Mouse (Mus musculus): ENCODE measurements around the gene Ackr4. TPM values are rescaled to one million over a fixed set of nuclear protein-coding genes. Genes with fewer than 3 reads are reported as not detected.

The Ackr4 gene
- total RNA-seq (2021) = under 1 TPM in 1 of 2 experiments, not detected in 1; 0.17 TPM
- polyA plus RNA-seq (2012; rRNA removed) = 0.11 and 0.12 TPM in 2 replicates
- long read RNA-seq = 0 reads

- no peak for DNase-seq
Observed at GRCm38 (mm10) chr9:104126833-104127232, at the start of gene Ackr4. Gene Ackr4, minus strand, starts transcription at chr9:104126933.

GRCm38 (mm10) chr9:104172342-104172741 is 45.6 kb upstream of the Ackr4 start:
- no peak for DNase-seq

GRCm38 (mm10) chr9:104171651-104172050 is 44.9 kb upstream of the Ackr4 start:
- no peak for DNase-seq

- DNase-seq = no peak
Observed at GRCm38 (mm10) chr9:104169986-104170385, 43.3 kb upstream of the Ackr4 start.

- no peak for DNase-seq
Observed at GRCm38 (mm10) chr9:104165926-104166325, 39.2 kb upstream of the Ackr4 start.

- no peak for DNase-seq
Observed at GRCm38 (mm10) chr9:104164194-104164593, 37.5 kb upstream of the Ackr4 start.

- DNase-seq = no peak
Observed at GRCm38 (mm10) chr9:104161117-104161516, 34.4 kb upstream of the Ackr4 start.

GRCm38 (mm10) chr9:104157291-104157690 is 30.6 kb upstream of the Ackr4 start:
- no peak for DNase-seq

GRCm38 (mm10) chr9:104156506-104156905 is 29.8 kb upstream of the Ackr4 start:
- DNase-seq = no peak

GRCm38 (mm10) chr9:104155100-104155715 is 28.5 kb upstream of the Ackr4 start:
- DNase-seq = no peak

GRCm38 (mm10) chr9:104152121-104152520 is 25.4 kb upstream of the Ackr4 start:
- no peak for DNase-seq

GRCm38 (mm10) chr9:104148969-104149368 is 22.2 kb upstream of the Ackr4 start:
- DNase-seq = no peak

- DNase-seq = no peak
Observed at GRCm38 (mm10) chr9:104146683-104147082, 19.9 kb upstream of the Ackr4 start.

GRCm38 (mm10) chr9:104144314-104144996 is 17.7 kb upstream of the Ackr4 start:
- no peak for DNase-seq

GRCm38 (mm10) chr9:104142805-104143204 is 16.1 kb upstream of the Ackr4 start:
- no peak for DNase-seq

- no peak for DNase-seq
Observed at GRCm38 (mm10) chr9:104140351-104140750, 13.6 kb upstream of the Ackr4 start.

- DNase-seq = no peak
Observed at GRCm38 (mm10) chr9:104130141-104130755, 3.5 kb upstream of the Ackr4 start.

GRCm38 (mm10) chr9:104128110-104128509 is 1.4 kb upstream of the Ackr4 start:
- DNase-seq = no peak

- DNase-seq = no peak
Observed at GRCm38 (mm10) chr9:104123622-104124021, 3.1 kb downstream of the Ackr4 start.

- no peak for DNase-seq
Observed at GRCm38 (mm10) chr9:104123101-104123500, 3.6 kb downstream of the Ackr4 start.

GRCm38 (mm10) chr9:104109151-104109550 is 17.6 kb downstream of the Ackr4 start:
- no peak for DNase-seq

GRCm38 (mm10) chr9:104108571-104109143 is 18.1 kb downstream of the Ackr4 start:
- no peak for DNase-seq

- DNase-seq = no peak
Observed at GRCm38 (mm10) chr9:104107482-104107881, 19.3 kb downstream of the Ackr4 start.
